Mouse (Mus musculus) cortical plate, adult 2 months (tissue): ENCODE measurements around the gene Fam155a.

Experiments
- CTCF ChIP-seq: fragments of 200-500 bp; IDR thresholded peaks from 2 replicates; pipeline ENCODE4 v1.5.1; 2011; ENCODE audit warnings: mild to moderate bottlenecking, control low read depth, low read length; ENCODE audit not compliant: insufficient read depth; ENCODE audit errors: extremely low read depth
- POLR2A ChIP-seq: fragments of 200-500 bp; IDR thresholded peaks from 2 replicates; pipeline ENCODE4 v1.6.1; 2011; ENCODE audit warnings: mild to moderate bottlenecking, low read length, control low read depth; ENCODE audit not compliant: insufficient read depth; ENCODE audit errors: extremely low read depth

DNA sequence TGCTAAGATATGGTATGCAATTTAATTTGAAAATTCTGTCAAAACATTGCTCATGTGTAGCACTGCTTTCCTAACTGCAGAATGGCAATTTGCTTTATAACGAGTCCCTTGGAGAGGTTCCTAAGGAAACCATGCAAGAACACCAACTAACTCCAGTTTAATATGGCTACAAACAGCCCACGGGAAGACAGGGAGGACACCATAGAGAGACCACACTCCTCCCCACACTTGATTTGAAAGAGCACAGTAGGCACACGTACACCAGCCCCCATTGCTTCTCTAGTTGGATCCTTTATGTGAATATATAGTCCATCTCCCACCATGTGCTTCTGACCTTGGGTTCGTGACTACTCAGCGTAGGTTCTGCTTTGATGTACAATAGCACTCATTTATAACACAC lies 35.8 kb downstream of the Fam155a start:
- TF ChIP-seq CTCF, result no peak
- TF ChIP-seq POLR2A, result no peak
